9 mouse cellular contexts compared by ENCODE assay signal in genomic region chr4:140043953-140044352, GRCm38 (mm10).
DNase-seq lines count a peak whose midpoint lies in the region; ATAC-seq lines count a peak whose summit lies in the region.
"Had no signal": no experiment of that assay in that cellular context is flagged by ENCODE, and none has a peak within 500 bp of the region (broad histone marks: within the 10 kb centered on the region; RNA-seq: fewer than 3 reads in every experiment).

No protein-coding gene starts in this region.

- ATAC-seq in frontal cortex, adult (ENCODE audit: low TSS enrichment) = peak; percentile 44; the same call in 1 of the 2 replicates

- no peak for DNase-seq in frontal cortex, postnatal 10 days (ENCODE audit: low spot score in 2 of 2)
- DNase-seq in ovary, adult 18-20 months (ENCODE audit: low spot score) = peak; percentile 34
- DNase-seq in ovary, postnatal 10 days (ENCODE audit: low spot score) = no peak
- DNase-seq in cerebellum, postnatal 36 days = peak; percentile 53 to 66
- DNase-seq in retina, postnatal 1 day = peak; percentile 86
- no peak for DNase-seq in urinary bladder, postnatal 14 days (ENCODE audit: low spot score)
- DNase-seq in thymus, postnatal 10 days (ENCODE audit: low spot score in 2 of 2) = no peak
- DNase-seq: layer of hippocampus, postnatal 36 days had no signal

Comparison
In these comparisons a context has a peak if more than half of its experiments do, and no peak if none do; other contexts are left out.
1. DNase-seq: peak in ovary, adult 18-20 months (single experiment), cerebellum, postnatal 36 days (2 of 2) and retina, postnatal 1 day (single experiment); none in frontal cortex, postnatal 10 days (0 of 2), ovary, postnatal 10 days (single experiment), urinary bladder, postnatal 14 days (single experiment) and thymus, postnatal 10 days (0 of 2).